Mouse (Mus musculus) layer of hippocampus, postnatal 25 days (tissue): Measurements from ENCODE around the gene Msh6. TPM values are rescaled to one million over a fixed set of nuclear protein-coding genes. Genes with fewer than 3 reads are reported as not detected.
A peak's percentile ranks its signal among the peaks of the same experiment; 100 is the strongest.
"Not testable (repeated sequence)": the region's sequence is repeated elsewhere in the genome, so short reads cannot be mapped to it uniquely, and the experiment has no call there.

Experiments used
- DNase-seq, 2 experiments: peaks; one replicate each; pipeline ENCODE4 v3.0.0; 2022; ENCODE audit warnings: mixed read lengths in 2 of 2, low spot score in 1 of 2; ENCODE audit errors: extremely low spot score in 1 of 2
- total RNA-seq, 2 experiments: library from RNA; stranded (reverse); gene quantifications; 2 replicates each; pipeline ENCODE4 v1.2.3; 2021

Gene Msh6
- total RNA-seq, 2 experiments from 2014 or later, result 14.0 to 14.3 TPM

DNA sequence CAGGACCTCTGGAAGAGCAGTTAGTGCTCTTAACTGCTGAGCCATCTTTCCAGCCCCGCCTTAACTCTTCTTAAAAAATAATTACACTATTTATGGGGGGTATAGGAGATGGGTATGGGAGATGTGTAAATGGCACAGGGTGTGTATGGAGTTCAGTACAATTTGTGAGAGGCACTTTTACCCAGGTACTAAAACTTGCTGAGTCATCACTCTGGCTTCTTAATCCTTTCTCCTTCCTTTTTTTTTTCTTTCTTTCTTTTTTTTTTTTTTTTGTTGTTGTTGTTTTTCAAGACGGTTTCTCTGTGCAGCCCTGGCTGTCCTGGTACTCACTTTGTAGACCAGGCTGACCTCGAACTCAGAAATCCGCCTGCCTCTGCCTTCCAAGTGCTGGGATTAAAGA lies 2.1 kb downstream of the Msh6 start:
- not testable (repeated sequence) for DNase-seq

DNA sequence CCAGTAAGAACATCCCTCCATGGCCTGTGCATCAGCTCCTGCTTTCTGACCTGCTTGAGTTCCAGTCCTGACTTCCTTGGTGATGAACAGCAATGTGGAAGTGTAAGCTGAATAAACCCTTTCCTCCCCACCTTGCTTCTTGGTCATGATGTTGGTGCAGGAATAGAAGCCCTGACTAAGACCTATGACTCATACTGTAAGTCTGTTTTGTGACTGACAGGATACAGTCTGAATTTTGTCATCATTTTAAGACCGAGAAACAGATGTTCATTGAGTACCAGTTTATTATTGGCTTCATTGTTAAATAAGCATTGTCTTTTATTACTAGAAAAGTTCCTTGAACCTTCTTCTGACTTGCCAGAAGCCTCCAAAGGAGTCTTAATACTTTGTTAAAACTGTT lies 4.8 kb downstream of the Msh6 start:
- not testable (repeated sequence) for DNase-seq

DNA sequence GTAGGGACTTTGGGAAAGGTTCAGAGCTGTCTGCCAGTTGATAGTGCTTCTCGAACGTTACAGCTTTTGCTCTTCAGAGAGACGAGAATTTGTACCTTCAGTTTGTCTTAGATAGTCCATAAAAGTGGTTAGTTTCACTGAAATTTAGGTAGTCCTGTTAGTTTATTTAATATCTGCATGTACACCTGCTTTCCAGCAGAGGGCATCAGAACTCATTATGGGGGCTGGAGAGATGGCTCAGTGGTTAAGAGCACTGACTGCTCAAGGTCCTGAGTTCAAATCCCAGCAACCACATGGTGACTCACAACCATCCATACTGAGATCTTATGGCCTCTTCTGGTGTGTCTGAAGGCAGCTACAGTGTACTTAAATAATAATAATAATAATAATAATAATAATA lies 7.2 kb downstream of the Msh6 start:
- DNase-seq, result no peak

DNA sequence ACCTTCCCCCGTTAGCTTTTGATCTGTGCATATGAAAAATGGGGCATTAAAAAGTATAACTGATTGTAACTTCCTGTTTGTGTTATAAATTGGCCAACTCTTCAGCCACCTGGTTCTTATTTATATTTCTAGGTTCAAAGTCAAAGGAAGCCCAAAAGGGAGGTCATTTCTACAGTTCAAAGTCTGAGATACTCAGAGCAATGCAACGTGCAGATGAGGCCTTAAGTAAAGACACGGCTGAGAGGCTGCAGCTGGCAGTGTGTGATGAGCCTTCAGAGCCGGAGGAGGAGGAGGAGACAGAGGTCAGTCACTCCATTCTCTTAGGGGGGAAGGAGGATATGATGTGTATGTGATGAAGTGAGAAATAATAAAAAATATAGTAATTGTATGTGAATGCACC lies 8.5 kb downstream of the Msh6 start:
- no peak for DNase-seq

DNA sequence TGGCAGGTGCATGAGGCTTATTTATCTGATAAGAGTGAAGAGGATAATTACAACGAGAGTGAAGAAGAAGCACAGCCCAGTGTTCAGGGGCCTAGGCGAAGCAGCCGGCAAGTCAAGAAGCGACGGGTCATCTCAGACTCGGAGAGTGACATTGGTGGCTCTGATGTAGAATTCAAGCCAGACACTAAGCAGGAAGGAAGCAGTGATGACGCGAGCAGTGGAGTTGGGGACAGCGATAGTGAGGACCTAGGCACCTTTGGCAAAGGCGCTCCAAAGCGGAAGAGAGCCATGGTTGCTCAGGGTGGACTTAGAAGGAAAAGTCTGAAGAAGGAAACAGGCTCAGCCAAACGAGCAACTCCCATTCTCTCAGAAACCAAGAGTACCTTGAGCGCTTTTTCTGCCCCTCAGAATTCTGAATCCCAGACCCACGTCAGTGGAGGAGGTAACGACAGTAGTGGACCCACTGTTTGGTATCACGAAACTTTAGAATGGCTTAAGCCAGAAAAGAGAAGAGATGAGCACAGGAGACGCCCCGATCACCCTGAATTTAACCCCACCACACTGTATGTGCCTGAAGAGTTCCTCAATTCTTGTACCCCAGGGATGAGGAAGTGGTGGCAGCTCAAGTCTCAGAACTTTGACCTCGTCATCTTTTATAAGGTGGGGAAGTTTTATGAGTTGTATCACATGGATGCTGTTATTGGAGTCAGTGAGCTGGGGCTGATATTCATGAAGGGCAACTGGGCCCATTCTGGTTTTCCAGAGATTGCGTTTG lies 9.8 kb downstream of the Msh6 start:
- DNase-seq, result no peak

DNA sequence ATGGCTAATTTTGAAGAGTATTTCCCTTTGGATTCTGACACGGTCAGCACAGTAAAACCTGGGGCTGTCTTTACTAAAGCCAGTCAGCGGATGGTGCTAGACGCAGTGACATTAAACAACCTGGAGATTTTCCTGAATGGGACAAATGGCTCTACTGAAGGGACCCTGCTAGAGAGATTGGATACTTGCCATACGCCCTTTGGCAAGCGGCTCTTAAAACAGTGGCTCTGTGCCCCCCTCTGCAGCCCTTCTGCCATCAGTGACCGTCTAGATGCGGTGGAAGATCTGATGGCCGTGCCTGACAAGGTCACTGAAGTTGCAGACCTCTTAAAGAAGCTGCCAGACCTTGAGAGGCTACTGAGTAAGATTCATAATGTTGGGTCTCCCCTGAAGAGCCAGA lies 11.1 kb downstream of the Msh6 start:
- no peak for DNase-seq

DNA sequence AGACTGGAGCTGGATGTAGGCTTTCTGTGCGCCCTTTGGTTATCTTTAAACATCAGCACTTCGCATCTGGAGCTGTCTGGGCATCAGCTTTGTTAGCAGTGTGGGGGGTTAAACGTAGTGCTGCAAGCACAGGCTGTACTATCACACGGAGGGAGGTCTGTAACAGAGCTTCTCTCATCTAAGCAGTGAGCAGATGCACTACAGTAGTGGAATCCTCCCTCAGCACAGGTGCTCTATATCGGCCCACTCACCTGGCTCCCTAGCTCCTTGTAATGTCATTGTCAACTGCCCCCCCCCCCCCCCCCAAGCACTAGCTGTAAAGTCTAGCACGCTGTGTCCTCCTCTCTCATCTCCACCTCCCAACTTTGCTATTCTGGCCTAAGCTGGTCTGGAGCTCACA lies 12.6 kb downstream of the Msh6 start:
- no peak for DNase-seq

DNA sequence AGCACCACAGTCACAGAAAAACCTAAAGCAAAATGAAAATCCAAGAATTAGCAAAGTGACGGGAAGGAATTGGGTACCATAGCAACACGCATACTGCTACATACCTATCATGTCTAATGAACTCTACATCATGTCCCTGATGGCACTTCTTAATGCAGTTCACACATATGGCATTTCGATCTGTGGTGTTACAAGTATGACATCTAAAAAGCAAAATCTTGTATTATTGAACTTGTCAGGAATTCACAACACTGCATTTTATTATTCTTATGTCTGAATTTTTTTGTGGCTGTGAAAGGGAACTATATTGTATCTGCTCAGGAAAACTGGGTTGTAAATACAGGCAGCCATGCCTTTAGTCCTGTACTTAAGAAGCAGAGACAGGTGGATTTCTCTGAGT lies 17.3 kb downstream of the Msh6 start:
- no peak for DNase-seq

DNA sequence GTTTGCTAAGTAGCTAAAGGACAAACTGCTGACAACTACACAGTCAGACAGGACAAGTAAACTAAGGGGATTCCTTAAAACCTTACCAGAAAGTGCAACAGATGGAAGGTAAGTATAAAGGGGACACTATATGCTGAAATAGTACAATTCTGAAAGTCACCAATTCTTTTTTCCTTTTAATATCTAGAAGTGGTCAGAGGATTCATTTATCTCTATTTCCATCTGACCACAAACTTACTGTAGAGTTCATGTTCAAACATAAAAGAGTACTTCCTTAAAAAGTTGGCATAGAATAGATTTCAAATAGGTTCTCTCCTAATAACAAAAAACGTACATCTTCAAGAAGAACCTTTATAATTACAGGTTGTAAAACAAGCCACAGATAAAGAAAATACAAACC lies 18.5 kb downstream of the Msh6 start:
- DNase-seq, result no peak

DNA sequence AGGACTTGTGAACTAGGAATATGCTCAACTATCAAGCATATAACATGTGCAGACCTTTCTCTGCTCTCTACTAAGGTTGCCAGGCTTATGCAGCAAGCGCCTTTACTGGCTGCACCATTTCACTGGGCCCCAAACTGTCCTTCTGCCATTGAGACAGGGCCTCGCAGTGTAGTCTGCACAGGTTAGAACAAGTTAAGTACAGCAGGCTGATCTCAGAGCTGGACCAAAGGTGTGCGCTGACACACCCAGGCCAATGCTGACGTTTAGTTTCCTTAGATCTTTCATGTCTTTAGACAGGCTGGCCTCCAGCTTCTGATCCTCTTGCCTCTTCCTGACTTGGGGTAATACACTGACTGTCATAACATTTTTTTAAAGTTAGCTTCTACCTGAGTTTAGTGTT lies 22.9 kb downstream of the Msh6 start:
- no peak for DNase-seq

DNA sequence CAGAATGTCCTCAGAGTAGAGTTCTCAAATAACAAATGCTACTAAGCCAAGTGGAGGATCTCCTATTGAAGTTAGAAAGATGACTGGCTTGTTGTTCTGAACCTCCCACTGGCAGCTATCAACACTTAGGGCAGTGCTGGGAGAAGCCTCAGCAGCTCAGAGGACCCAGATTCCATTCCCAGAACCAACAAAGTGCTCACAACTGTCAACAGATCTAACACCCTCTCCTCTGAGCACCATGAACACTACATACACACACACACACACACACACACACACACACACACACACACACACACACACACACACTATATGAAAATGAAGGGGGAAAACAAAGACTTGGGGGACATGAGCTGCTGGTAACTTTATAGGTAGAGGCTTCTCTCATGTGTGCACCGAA lies 30.0 kb downstream of the Msh6 start:
- no peak for DNase-seq

DNA sequence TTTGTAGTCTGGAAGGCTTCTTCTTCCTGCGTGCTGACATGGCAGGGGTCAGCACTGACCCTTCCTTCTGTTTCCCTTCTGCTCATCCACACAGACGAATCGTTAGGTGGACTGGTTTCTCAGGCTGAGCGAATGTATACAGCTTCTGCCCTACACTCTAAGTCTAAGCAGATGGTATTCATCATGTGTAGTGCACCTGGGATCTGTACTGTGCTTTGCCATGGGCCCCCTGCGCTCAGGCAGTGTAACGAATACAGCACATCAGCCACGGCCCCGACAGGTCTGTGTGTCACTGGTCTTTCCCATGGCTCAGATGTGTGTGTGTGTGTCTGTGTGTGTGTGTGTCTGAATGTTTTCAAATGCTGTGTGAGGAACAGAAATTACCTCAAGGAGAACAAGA lies 32.1 kb downstream of the Msh6 start:
- DNase-seq, result no peak

DNA sequence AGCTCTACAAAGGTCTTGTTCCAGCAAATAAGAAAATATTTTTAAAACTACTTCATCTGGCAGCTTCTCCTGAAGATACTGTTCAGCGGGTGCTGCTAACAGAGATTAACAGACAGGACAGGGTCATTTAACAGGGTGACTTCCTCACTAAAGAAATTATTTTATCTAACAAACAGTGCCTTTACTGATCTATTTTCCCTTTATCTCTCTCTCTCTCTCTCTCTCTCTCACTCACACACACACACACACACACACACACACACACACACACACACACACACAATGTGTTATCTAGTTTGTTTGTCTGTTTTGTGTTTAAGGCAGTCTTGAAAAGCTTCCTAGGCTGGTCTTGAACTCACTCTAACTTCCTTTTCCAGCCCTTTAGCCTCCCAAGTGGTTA lies 39.6 kb downstream of the Msh6 start:
- no peak for DNase-seq

DNA sequence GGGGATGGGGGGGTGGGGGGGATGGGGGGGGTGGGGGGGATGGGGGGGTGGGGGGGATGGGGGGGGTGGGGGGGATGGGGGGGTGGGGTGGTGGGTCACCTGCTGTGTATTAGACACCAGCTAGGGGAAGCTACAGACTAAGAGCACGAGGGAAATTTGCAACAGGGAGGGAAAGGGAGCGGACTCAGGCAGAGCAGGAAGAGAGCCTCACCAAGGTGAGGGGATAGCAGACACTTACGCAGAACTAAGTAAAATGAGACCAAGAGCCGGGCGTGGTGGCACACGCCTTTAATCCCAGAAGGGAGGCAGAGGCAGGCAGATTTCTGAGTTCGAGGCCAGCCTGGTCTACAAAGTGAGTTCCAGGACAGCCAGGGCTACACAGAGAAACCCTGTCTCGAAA lies 41.2 kb downstream of the Msh6 start:
- DNase-seq, result not testable (repeated sequence)

DNA sequence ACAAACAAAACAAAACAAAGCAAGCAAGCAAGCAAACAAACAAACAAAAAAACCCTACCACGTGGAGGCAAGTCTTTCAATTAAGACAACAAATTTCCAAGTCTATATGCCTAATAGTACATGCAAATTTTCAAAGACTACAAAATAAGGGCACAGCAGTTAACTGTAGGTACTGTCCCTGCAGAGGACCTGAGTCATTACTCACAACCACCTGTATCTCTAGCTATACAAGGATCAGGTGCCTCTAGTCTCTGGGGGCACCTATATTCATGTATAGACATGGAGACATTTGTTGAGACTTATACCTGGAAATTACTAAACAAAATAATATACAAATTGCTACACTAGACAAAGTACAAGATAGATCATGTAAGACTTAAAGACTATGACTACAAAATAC lies 49.1 kb downstream of the Msh6 start:
- no peak for DNase-seq

DNA sequence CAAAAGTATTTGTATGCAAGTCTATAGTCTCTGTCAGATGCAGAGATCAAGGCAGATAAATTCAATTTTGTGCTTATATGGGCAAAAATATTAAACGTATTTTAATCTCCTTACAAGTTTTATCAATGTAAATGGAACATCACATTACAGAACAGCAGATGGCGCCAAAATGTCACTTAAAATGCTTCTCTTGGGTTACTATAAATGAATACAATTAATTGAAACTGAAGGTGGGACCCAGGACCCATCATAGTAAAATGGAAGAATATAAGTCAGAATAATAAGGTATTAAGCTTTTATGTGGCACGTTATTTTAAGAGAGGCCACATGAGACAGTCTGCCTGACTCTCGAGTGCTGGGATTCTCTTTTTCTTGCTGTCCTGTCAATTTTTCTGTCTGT lies 50.4 kb downstream of the Msh6 start:
- peak in 1 of 2 experiments; percentile 57 for DNase-seq

DNA sequence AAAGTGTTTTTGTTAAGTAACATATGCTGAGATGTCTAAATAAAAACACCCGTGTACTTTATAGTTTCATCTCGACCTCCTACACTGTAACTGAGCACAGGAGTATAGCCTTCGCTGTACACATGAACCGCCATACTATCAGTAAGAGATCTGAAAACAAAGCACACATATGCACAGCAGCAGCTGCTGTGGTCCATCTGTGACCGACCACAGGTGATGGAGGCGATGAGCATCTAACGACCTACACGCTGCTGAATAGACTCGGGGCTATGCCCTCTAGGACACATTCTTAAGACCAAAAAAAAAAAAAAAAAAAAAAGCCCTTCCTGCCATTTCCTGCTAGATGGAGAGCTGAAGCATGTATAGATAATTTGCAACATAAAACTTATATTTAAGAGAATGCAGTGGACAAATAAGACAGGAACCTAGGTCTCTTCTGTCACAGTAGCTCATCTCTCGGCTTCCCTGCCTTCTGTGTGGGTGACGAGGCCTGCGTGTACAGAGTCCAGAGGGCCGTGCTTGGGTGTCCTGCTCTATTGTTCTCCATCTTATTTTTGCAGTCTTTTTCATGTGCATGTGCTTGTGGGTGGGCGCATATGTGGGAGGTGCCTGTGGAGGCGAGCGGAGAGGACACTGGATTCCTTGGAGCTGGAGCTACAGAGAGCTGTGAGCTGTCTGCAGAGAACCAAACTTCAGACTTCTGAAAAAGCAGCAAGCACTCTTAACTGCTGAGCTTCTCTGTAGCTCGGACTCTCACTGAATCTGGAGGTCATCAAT lies 54.5 kb downstream of the Msh6 start:
- DNase-seq, result no peak

DNA sequence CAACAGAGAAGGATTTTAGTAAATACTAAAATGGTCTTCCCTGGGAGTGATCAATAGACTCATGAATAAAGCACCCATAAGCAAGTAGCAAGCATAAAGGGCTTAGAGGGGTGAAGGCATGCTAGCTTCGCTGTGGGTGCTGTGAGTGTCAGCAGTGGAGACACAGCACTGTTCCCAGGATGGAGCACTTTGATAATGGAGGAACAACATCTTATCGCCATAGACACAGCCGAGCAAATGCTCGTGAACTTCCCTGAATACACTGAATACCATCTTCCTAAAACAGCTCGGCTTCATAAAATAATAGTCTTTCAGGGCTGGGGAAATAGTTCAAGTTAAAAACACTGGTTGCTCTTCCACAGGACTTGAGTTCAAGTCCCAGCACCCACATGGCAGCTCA lies 56.9 kb downstream of the Msh6 start:
- DNase-seq, result no peak

DNA sequence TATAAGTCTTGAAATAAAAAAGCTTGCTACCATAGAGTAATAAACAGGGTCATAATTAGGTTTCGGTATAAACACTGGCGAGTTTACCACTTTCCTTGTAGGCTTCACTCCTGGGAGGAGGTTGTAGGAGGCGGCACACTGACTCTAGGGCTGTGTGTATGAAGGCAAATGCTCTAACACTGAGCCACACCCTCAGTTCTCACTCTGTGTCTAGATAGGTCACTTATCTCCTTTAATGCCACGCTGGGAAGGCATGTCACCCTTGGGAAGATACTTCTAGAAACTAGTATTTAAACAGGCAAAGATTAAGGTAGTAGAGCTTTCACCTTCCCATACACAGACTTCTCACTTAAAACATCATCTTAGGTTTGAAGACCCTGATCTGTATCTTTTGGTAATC lies 59.6 kb downstream of the Msh6 start:
- DNase-seq, result no peak
